Mouse (Mus musculus) heart, postnatal 0 days (tissue): ENCODE measurements around the gene Lck.

Source experiments
- CTCF ChIP-seq: IDR thresholded peaks from 2 replicates; pipeline ENCODE4 v1.5.1; 2016; ENCODE audit warnings: antibody characterized with exemption, control low read depth, low read depth
- EP300 ChIP-seq: IDR thresholded peaks from 2 replicates; pipeline ENCODE4 v1.6.1; 2016; ENCODE audit warnings: antibody characterized with exemption, low read depth

GRCm38 (mm10) chr4:129505511-129505910 is 67.9 kb downstream of the Lck start:
- TF ChIP-seq CTCF (no peak), EP300 (no peak)
